Mouse (Mus musculus): Measurements from ENCODE around the gene Sugct.
"Not testable (repeated sequence)": the region's sequence is repeated elsewhere in the genome, so short reads cannot be mapped to it uniquely, and the experiment has no call there.

Sugct gene

GRCm38 (mm10) chr13:17585267-17585913 is 110.0 kb downstream of the Sugct start:
- no peak for DNase-seq

GRCm38 (mm10) chr13:17584804-17585203 is 110.5 kb downstream of the Sugct start:
- DNase-seq = no peak

GRCm38 (mm10) chr13:17581684-17582083 is 113.7 kb downstream of the Sugct start:
- DNase-seq = no peak

GRCm38 (mm10) chr13:17559357-17559756 is 136.0 kb downstream of the Sugct start:
- no peak for DNase-seq

- DNase-seq = no peak
Measured at GRCm38 (mm10) chr13:17536341-17536740, 159.0 kb downstream of the Sugct start.

GRCm38 (mm10) chr13:17534871-17535270 is 160.5 kb downstream of the Sugct start:
- no peak for DNase-seq

- DNase-seq = no peak
Measured at GRCm38 (mm10) chr13:17534469-17534868, 160.9 kb downstream of the Sugct start.

- no peak for DNase-seq
Measured at GRCm38 (mm10) chr13:17511184-17511778, 184.1 kb downstream of the Sugct start.

GRCm38 (mm10) chr13:17494936-17495335 is 200.4 kb downstream of the Sugct start:
- DNase-seq = no peak

GRCm38 (mm10) chr13:17494056-17494574 is 201.2 kb downstream of the Sugct start:
- no peak for DNase-seq

- not testable (repeated sequence) for DNase-seq
Measured at GRCm38 (mm10) chr13:17457981-17458380, 237.4 kb downstream of the Sugct start.

GRCm38 (mm10) chr13:17432139-17432916 is 263.0 kb downstream of the Sugct start:
- DNase-seq = no peak

- DNase-seq = no peak
Measured at GRCm38 (mm10) chr13:17421875-17422274, 273.5 kb downstream of the Sugct start.

- no peak for DNase-seq
Measured at GRCm38 (mm10) chr13:17420557-17420956, 274.8 kb downstream of the Sugct start.

GRCm38 (mm10) chr13:17342836-17343235 is 352.5 kb downstream of the Sugct start:
- DNase-seq = no peak

- DNase-seq = no peak
Measured at GRCm38 (mm10) chr13:17335885-17336540, 359.3 kb downstream of the Sugct start.

GRCm38 (mm10) chr13:17326863-17327262 is 368.5 kb downstream of the Sugct start:
- DNase-seq = no peak

GRCm38 (mm10) chr13:17301590-17301989 is 393.8 kb downstream of the Sugct start:
- no peak for DNase-seq

- DNase-seq = no peak
Measured at GRCm38 (mm10) chr13:17297462-17298005, 397.8 kb downstream of the Sugct start.

GRCm38 (mm10) chr13:17296912-17297311 is 398.4 kb downstream of the Sugct start:
- DNase-seq = no peak

- no peak for DNase-seq
Measured at GRCm38 (mm10) chr13:17296460-17296859, 398.9 kb downstream of the Sugct start.

- no peak for DNase-seq
Measured at GRCm38 (mm10) chr13:17291057-17291456, 404.3 kb downstream of the Sugct start.

GRCm38 (mm10) chr13:17288377-17288776 is 407.0 kb downstream of the Sugct start:
- DNase-seq = no peak

Measured in cerebellum, adult 11-12 months (tissue).